Mouse (Mus musculus) embryonic facial prominence, embryonic 14.5 days (tissue): Measurements from ENCODE around the gene Kcnab1. TPM values are rescaled to one million over a fixed set of nuclear protein-coding genes. Genes with fewer than 3 reads are reported as not detected.

Source experiments
- ATAC-seq: fragments of 200-750 bp; cut with Nextera tagmentation; 2 replicates; pipeline ENCODE4 v1.8.0; 2017; ENCODE audit warnings: low read depth, moderate number of reproducible peaks, moderate TSS enrichment
- DNase-seq: peaks from one replicate; pipeline ENCODE4 v3.0.0-alpha.2; 2015; ENCODE audit warnings: low spot score
- H3K27ac ChIP-seq: fragments of 300-500 bp; sonication (generic); replicated peaks from 2 replicates; pipeline ENCODE4 v1.5.1; 2014; ENCODE audit warnings: low read depth, mild to moderate bottlenecking, low read length, moderate library complexity
- H3K27me3 ChIP-seq: fragments of 300-500 bp; sonication (generic); replicated peaks from 2 replicates; pipeline ENCODE4 v1.6.1; 2014; ENCODE audit warnings: low read length; ENCODE audit not compliant: control insufficient read depth, insufficient read depth
- H3K36me3 ChIP-seq: fragments of 300-500 bp; sonication (generic); 2 replicates; pipeline ENCODE4 v1.6.1; 2014; ENCODE audit warnings: low read length, mixed read lengths; ENCODE audit not compliant: control insufficient read depth, insufficient read depth
- H3K4me1 ChIP-seq: fragments of 300-500 bp; sonication (generic); 2 replicates; pipeline ENCODE4 v1.6.1; 2014; ENCODE audit warnings: antibody characterized with exemption, low read length; ENCODE audit not compliant: control insufficient read depth, insufficient read depth
- H3K4me2 ChIP-seq: fragments of 300-500 bp; sonication (generic); 2 replicates; pipeline ENCODE4 v1.6.1; 2014; ENCODE audit warnings: low read depth, mild to moderate bottlenecking, low read length, moderate library complexity, mixed read lengths
- H3K4me3 ChIP-seq: fragments of 300-500 bp; sonication (generic); 2 replicates; pipeline ENCODE4 v1.5.1; 2014; ENCODE audit warnings: low read depth, mild to moderate bottlenecking, low read length
- H3K9ac ChIP-seq: fragments of 300-500 bp; sonication (generic); 2 replicates; pipeline ENCODE4 v1.6.1; 2014; ENCODE audit warnings: low read depth, mild to moderate bottlenecking, low read length, moderate library complexity, mixed read lengths
- H3K9me3 ChIP-seq: fragments of 300-500 bp; sonication (generic); 2 replicates; pipeline ENCODE4 v1.6.1; 2016; ENCODE audit warnings: low read length; ENCODE audit not compliant: control insufficient read depth
- WGBS: fragments of 180-500 bp; shearing (Covaris S2); extraction: QIAGEN DNeasy Blood & Tissue Kit; methylation state at CpG from one replicate; pipeline ENCODE4 v1.1.7; 2014; 5-methylcytosine and 5-hydroxymethylcytosine counted together
- polyA plus RNA-seq: library from polyadenylated mRNA; unstranded; fragments of >200 nt; fragmentation: Nextera tagmentation; extraction: Ambion mirVana; gene quantifications from 2 replicates; pipeline ENCODE4 v1.2.1, GENCODE M21; 2014

The Kcnab1 gene
- polyA plus RNA-seq, 1 experiment from 2014 or later = 6.6 TPM

- WGBS = 85% methylated on average over 4 of the region's 4 CpGs
- ATAC-seq (no peak), DNase-seq (no peak)
- Histone ChIP-seq H3K9me3 (no peaks in the 10 kb centered on the region), H3K27ac (no peak overlapping the region), H3K9ac (no peak overlapping the region), H3K4me1 (no peaks in the 10 kb centered on the region), H3K36me3 (no peaks in the 10 kb centered on the region), H3K27me3 (no peaks in the 10 kb centered on the region), H3K4me2 (no peak overlapping the region), H3K4me3 (no peak overlapping the region)
These were observed 66.6 kb downstream of the Kcnab1 start for GRCm38 (mm10) chr3:65175819-65176218.

- Histone ChIP-seq H3K27me3 (no peaks in the 10 kb centered on the region), H3K9me3 (no peaks in the 10 kb centered on the region), H3K9ac (no peak overlapping the region), H3K4me1 (no peaks in the 10 kb centered on the region), H3K4me3 (no peak overlapping the region), H3K36me3 (no peaks in the 10 kb centered on the region), H3K27ac (no peak overlapping the region), H3K4me2 (no peak overlapping the region)
- ATAC-seq = no peak
- no peak for DNase-seq
These were observed 67.7 kb downstream of the Kcnab1 start for GRCm38 (mm10) chr3:65176846-65177245.

- H3K4me1 ChIP-seq = no peaks in the 10 kb centered on the region
- no peaks in the 10 kb centered on the region for H3K36me3 ChIP-seq
- DNase-seq (peak; percentile 55), ATAC-seq (no peak)
- H3K27ac ChIP-seq = no peak overlapping the region
- no peak overlapping the region for H3K4me3 ChIP-seq
- H3K27me3 ChIP-seq = no peaks in the 10 kb centered on the region
- WGBS = 57% methylated on average over 7 of the region's 7 CpGs
- H3K4me2 ChIP-seq = no peak overlapping the region
- H3K9me3 ChIP-seq = no peaks in the 10 kb centered on the region
- no peak overlapping the region for H3K9ac ChIP-seq
These were observed 78.9 kb downstream of the Kcnab1 start for GRCm38 (mm10) chr3:65187833-65188698.

- Histone ChIP-seq H3K27ac (no peak overlapping the region), H3K9me3 (no peaks in the 10 kb centered on the region), H3K4me2 (no peak overlapping the region), H3K4me3 (no peak overlapping the region), H3K9ac (no peak overlapping the region), H3K4me1 (no peaks in the 10 kb centered on the region), H3K36me3 (no peaks in the 10 kb centered on the region), H3K27me3 (no peaks in the 10 kb centered on the region)
- DNase-seq (no peak), ATAC-seq (no peak)
- 65% methylated on average over 1 of the region's 1 CpGs for WGBS
These were observed 91.4 kb downstream of the Kcnab1 start for GRCm38 (mm10) chr3:65200611-65201010.

GRCm38 (mm10) chr3:65203361-65204117 is 94.4 kb downstream of the Kcnab1 start:
- Histone ChIP-seq H3K27ac (no peak overlapping the region), H3K36me3 (no peaks in the 10 kb centered on the region), H3K4me3 (no peak overlapping the region), H3K4me1 (no peaks in the 10 kb centered on the region), H3K27me3 (no peaks in the 10 kb centered on the region), H3K4me2 (no peak overlapping the region), H3K9me3 (no peaks in the 10 kb centered on the region), H3K9ac (no peak overlapping the region)
- DNase-seq = no peak
- WGBS = 53% methylated on average over 8 of the region's 8 CpGs
- ATAC-seq = no peak

GRCm38 (mm10) chr3:65204356-65205075 is 95.3 kb downstream of the Kcnab1 start:
- Histone ChIP-seq H3K27ac (no peak overlapping the region), H3K9ac (no peak overlapping the region), H3K27me3 (no peaks in the 10 kb centered on the region), H3K36me3 (no peaks in the 10 kb centered on the region), H3K4me1 (no peaks in the 10 kb centered on the region), H3K4me3 (no peak overlapping the region), H3K9me3 (no peaks in the 10 kb centered on the region), H3K4me2 (no peak overlapping the region)
- no peak for ATAC-seq
- no peak for DNase-seq
- 65% methylated on average over 6 of the region's 6 CpGs for WGBS

- ATAC-seq (peak; percentile 33; the same call in 1 of the 2 replicates), DNase-seq (peak; percentile 53)
- no peaks in the 10 kb centered on the region for H3K9me3 ChIP-seq
- no peaks in the 10 kb centered on the region for H3K4me1 ChIP-seq
- 54% methylated on average over 8 of the region's 8 CpGs for whole genome bisulfite sequencing
- H3K9ac ChIP-seq = no peak overlapping the region
- H3K27me3 ChIP-seq = no peaks in the 10 kb centered on the region
- no peak overlapping the region for H3K4me3 ChIP-seq
- no peak overlapping the region for H3K27ac ChIP-seq
- H3K36me3 ChIP-seq = no peaks in the 10 kb centered on the region
- no peak overlapping the region for H3K4me2 ChIP-seq
These were observed 96.4 kb downstream of the Kcnab1 start for GRCm38 (mm10) chr3:65205539-65206020.

- no peak overlapping the region for H3K4me3 ChIP-seq
- H3K4me1 ChIP-seq = no peaks in the 10 kb centered on the region
- H3K27ac ChIP-seq = no peak overlapping the region
- no peak overlapping the region for H3K9ac ChIP-seq
- ATAC-seq (no peak), DNase-seq (no peak)
- 71% methylated on average over 2 of the region's 2 CpGs for WGBS
- no peaks in the 10 kb centered on the region for H3K27me3 ChIP-seq
- H3K4me2 ChIP-seq = no peak overlapping the region
- no peaks in the 10 kb centered on the region for H3K9me3 ChIP-seq
- H3K36me3 ChIP-seq = no peaks in the 10 kb centered on the region
These were observed 104.5 kb downstream of the Kcnab1 start for GRCm38 (mm10) chr3:65213725-65214124.
